Mouse (Mus musculus) liver, embryonic 11.5 days (tissue): ENCODE data around the gene Gli3. TPM values are rescaled to one million over a fixed set of nuclear protein-coding genes. Genes with fewer than 3 reads are reported as not detected.

ENCODE experiments used
- ATAC-seq: fragments of 200-750 bp; cut with Nextera tagmentation; replicated peaks from 2 replicates; pipeline ENCODE4 v1.8.0; 2017; ENCODE audit warnings: moderate number of reproducible peaks, mild to moderate bottlenecking, moderate TSS enrichment, moderate library complexity; ENCODE audit not compliant: low FRiP score
- DNase-seq: peaks from one replicate; pipeline ENCODE4 v3.0.0-alpha.2; 2017; ENCODE audit warnings: low spot score
- H3K27ac ChIP-seq: fragments of 300-500 bp; sonication (generic); 2 replicates; pipeline ENCODE4 v1.5.1; 2014; ENCODE audit warnings: mild to moderate bottlenecking, low read depth, low read length, control low read depth
- H3K27me3 ChIP-seq: fragments of 300-500 bp; sonication (generic); replicated peaks from 2 replicates; pipeline ENCODE4 v1.6.1; 2014; ENCODE audit warnings: low read length, mixed read lengths; ENCODE audit not compliant: control insufficient read depth, insufficient read depth
- H3K36me3 ChIP-seq: fragments of 300-500 bp; sonication (generic); 2 replicates; pipeline ENCODE4 v1.6.1; 2014; ENCODE audit warnings: mild to moderate bottlenecking, low read length, moderate library complexity, mixed read lengths; ENCODE audit not compliant: control insufficient read depth, insufficient read depth
- H3K4me1 ChIP-seq: fragments of 300-500 bp; sonication (generic); replicated peaks from 2 replicates; pipeline ENCODE4 v1.6.1; 2014; ENCODE audit warnings: low read length, mixed read lengths; ENCODE audit not compliant: control insufficient read depth, insufficient read depth
- H3K4me2 ChIP-seq: fragments of 300-500 bp; sonication (generic); 2 replicates; pipeline ENCODE4 v1.6.1; 2014; ENCODE audit warnings: mild to moderate bottlenecking, control low read depth, moderate library complexity
- H3K4me3 ChIP-seq: fragments of 300-500 bp; sonication (generic); 2 replicates; pipeline ENCODE4 v1.5.1; 2014; ENCODE audit warnings: low read depth, low read length, control low read depth
- H3K9ac ChIP-seq: fragments of 300-500 bp; sonication (generic); 2 replicates; pipeline ENCODE4 v1.6.1; 2014; ENCODE audit warnings: low read depth, low read length, control low read depth
- H3K9me3 ChIP-seq: fragments of 300-500 bp; sonication (generic); 2 replicates; pipeline ENCODE4 v1.6.1; 2016; ENCODE audit warnings: low read length, inconsistent platforms, mixed read lengths; ENCODE audit not compliant: control insufficient read depth
- WGBS: fragments of 180-500 bp; shearing (Covaris S2); extraction: QIAGEN DNeasy Blood & Tissue Kit; methylation state at CpG from one replicate; pipeline ENCODE4 v1.1.7; 2014; 5-methylcytosine and 5-hydroxymethylcytosine counted together
- polyA plus RNA-seq: library from polyadenylated mRNA; unstranded; fragments of >200 nt; fragmentation: Nextera tagmentation; extraction: Ambion mirVana; gene quantifications from 2 replicates; pipeline ENCODE4 v1.2.1, GENCODE M21; 2014

Gli3 gene
- polyA plus RNA-seq, 1 experiment from 2014 or later = 6.7 TPM

- no peaks in the 10 kb centered on the region for H3K27me3 ChIP-seq
- H3K9ac ChIP-seq = no peak overlapping the region
- 78% methylated on average over 3 of the region's 3 CpGs for WGBS
- H3K4me1 ChIP-seq = no peaks in the 10 kb centered on the region
- DNase-seq (no peak), ATAC-seq (no peak)
- no peaks in the 10 kb centered on the region for H3K9me3 ChIP-seq
- H3K4me3 ChIP-seq = no peak overlapping the region
- H3K4me2 ChIP-seq = no peak overlapping the region
- no peaks in the 10 kb centered on the region for H3K36me3 ChIP-seq
- H3K27ac ChIP-seq = no peak overlapping the region
Measured at GRCm38 (mm10) chr13:15472712-15473111, 9.7 kb downstream of the Gli3 start.

GRCm38 (mm10) chr13:15474393-15474792 lies 11.4 kb downstream of the Gli3 start:
- ATAC-seq = no peak
- Histone ChIP-seq H3K4me1 (no peaks in the 10 kb centered on the region), H3K27ac (no peak overlapping the region), H3K36me3 (no peaks in the 10 kb centered on the region), H3K4me2 (no peak overlapping the region), H3K4me3 (no peak overlapping the region), H3K9me3 (no peaks in the 10 kb centered on the region), H3K9ac (no peak overlapping the region), H3K27me3 (no peaks in the 10 kb centered on the region)
- 67% methylated on average over 2 of the region's 2 CpGs for WGBS
- DNase-seq = no peak

- Histone ChIP-seq H3K4me2 (no peak overlapping the region), H3K36me3 (no peaks in the 10 kb centered on the region), H3K9me3 (no peaks in the 10 kb centered on the region), H3K9ac (no peak overlapping the region), H3K4me1 (no peaks in the 10 kb centered on the region), H3K27me3 (no peaks in the 10 kb centered on the region), H3K27ac (no peak overlapping the region), H3K4me3 (no peak overlapping the region)
- DNase-seq (no peak), ATAC-seq (no peak)
- 76% methylated on average over 14 of the region's 14 CpGs for WGBS
Measured at GRCm38 (mm10) chr13:15486033-15486891, 23.2 kb downstream of the Gli3 start.

DNA sequence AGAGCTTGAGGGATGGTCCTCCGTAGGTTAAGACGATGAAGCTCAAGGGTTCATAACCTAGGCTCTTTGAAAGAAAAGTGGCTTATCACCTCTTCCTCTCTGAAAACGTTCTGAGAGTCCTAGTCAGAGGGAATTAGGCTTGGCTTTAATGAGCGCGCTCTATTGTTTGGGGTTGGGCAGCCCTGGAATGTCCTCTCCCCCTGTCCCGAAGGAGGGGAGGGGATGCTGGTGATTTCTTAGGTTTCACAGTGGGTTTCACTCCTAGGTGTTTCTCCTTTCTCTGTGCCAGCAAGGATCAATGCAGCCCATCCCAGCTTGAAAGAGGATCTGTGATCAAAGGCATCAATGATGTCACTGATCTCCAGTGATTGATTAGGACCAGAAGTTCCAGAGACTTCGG lies 24.3 kb downstream of the Gli3 start:
- Histone ChIP-seq H3K36me3 (no peaks in the 10 kb centered on the region), H3K9me3 (no peaks in the 10 kb centered on the region), H3K9ac (no peak overlapping the region), H3K4me1 (no peaks in the 10 kb centered on the region), H3K27me3 (no peaks in the 10 kb centered on the region), H3K27ac (no peak overlapping the region), H3K4me3 (no peak overlapping the region), H3K4me2 (no peak overlapping the region)
- DNase-seq (no peak), ATAC-seq (no peak)
- 40% methylated on average over 7 of the region's 7 CpGs for WGBS

DNA sequence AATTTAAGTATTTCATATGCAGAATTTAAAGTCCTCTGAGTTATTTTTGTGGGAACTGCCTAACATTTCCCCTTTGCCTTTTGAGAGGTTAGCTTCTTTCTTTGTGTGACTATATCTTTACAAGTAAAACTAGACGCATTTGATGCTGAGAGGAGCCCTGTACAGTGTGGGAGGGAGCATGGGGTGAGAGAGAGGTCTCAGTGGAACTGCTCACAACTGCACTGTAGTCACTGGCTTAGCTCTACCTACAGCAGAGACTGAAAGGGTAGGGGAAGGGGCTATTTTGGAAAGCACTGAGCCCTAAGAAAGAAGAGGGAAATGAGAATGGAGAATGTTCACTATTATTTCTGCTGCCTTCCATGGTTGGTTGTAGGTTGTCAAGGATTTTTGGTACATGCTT lies 25.0 kb downstream of the Gli3 start:
- Histone ChIP-seq H3K4me1 (no peaks in the 10 kb centered on the region), H3K9me3 (no peaks in the 10 kb centered on the region)

GRCm38 (mm10) chr13:15495820-15496219 lies 32.8 kb downstream of the Gli3 start:
- Histone ChIP-seq H3K36me3 (no peaks in the 10 kb centered on the region), H3K4me1 (no peaks in the 10 kb centered on the region), H3K9ac (no peak overlapping the region), H3K27me3 (no peaks in the 10 kb centered on the region), H3K4me3 (no peak overlapping the region), H3K4me2 (no peak overlapping the region), H3K27ac (no peak overlapping the region), H3K9me3 (no peaks in the 10 kb centered on the region)
- DNase-seq (no peak), ATAC-seq (no peak)
- WGBS = 78% methylated on average over 4 of the region's 4 CpGs

More for the DNA sequence above, 25.0 kb downstream of the Gli3 start:
- no peaks in the 10 kb centered on the region for H3K36me3 ChIP-seq
- H3K4me2 ChIP-seq = no peak overlapping the region
- no peak for DNase-seq
- no peaks in the 10 kb centered on the region for H3K27me3 ChIP-seq
- no peak for ATAC-seq
- H3K4me3 ChIP-seq = no peak overlapping the region
- WGBS = 69% methylated on average over 1 of the region's 1 CpGs
- no peak overlapping the region for H3K27ac ChIP-seq
- H3K9ac ChIP-seq = no peak overlapping the region

- 47% methylated on average over 4 of the region's 4 CpGs for WGBS
- H3K9me3 ChIP-seq = no peaks in the 10 kb centered on the region
- no peak for ATAC-seq
- H3K36me3 ChIP-seq = no peaks in the 10 kb centered on the region
- H3K4me3 ChIP-seq = no peak overlapping the region
- no peak overlapping the region for H3K9ac ChIP-seq
- H3K4me2 ChIP-seq = no peak overlapping the region
- H3K4me1 ChIP-seq = no peaks in the 10 kb centered on the region
- H3K27me3 ChIP-seq = no peaks in the 10 kb centered on the region
- DNase-seq = peak; percentile 22
- no peak overlapping the region for H3K27ac ChIP-seq
Measured at GRCm38 (mm10) chr13:15498338-15498737, 35.3 kb downstream of the Gli3 start.

GRCm38 (mm10) chr13:15510925-15511324 lies 47.9 kb downstream of the Gli3 start:
- DNase-seq (no peak), ATAC-seq (no peak)
- Histone ChIP-seq H3K27ac (no peak overlapping the region), H3K9ac (no peak overlapping the region), H3K9me3 (no peaks in the 10 kb centered on the region), H3K4me2 (no peak overlapping the region), H3K36me3 (no peaks in the 10 kb centered on the region), H3K27me3 (no peaks in the 10 kb centered on the region), H3K4me1 (no peaks in the 10 kb centered on the region), H3K4me3 (no peak overlapping the region)

- H3K4me3 ChIP-seq = no peak overlapping the region
- H3K27me3 ChIP-seq = no peaks in the 10 kb centered on the region
- no peaks in the 10 kb centered on the region for H3K9me3 ChIP-seq
- no peak overlapping the region for H3K4me2 ChIP-seq
- 89% methylated on average over 5 of the region's 5 CpGs for WGBS
- H3K27ac ChIP-seq = no peak overlapping the region
- DNase-seq (peak; percentile 15), ATAC-seq (no peak)
- H3K36me3 ChIP-seq = no peaks in the 10 kb centered on the region
- no peak overlapping the region for H3K9ac ChIP-seq
- no peaks in the 10 kb centered on the region for H3K4me1 ChIP-seq
Measured at GRCm38 (mm10) chr13:15513114-15513513, 50.1 kb downstream of the Gli3 start.
